Mouse (Mus musculus): ENCODE data around the gene Afap1. TPM values are rescaled to one million over a fixed set of nuclear protein-coding genes. Genes with fewer than 3 reads are reported as not detected.

Gene Afap1
- total and polyA plus RNA-seq, 3 experiments: 0.16 TPM; not detected in 2

DNA sequence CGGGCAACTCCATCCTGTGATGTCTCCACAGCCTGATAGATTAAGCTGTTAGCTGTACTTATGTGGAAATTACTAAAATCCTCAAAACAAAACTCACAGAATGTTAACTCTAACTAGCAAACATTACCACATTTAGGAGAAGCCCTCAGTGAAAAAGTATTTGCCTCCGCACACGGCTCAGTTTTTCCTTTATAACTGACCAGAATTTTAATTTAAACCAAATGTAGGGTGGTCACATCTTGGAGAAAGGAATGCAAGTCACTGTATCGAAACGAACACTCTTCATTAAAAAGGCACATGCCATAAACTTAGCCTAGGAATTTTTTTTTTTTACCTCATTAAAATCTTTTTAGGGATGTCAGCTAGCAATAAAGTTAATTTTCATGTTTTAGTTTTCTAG, 87.4 kb downstream of the Afap1 start:
- ATAC-seq (ENCODE audit: extremely low read depth, insufficient number of reproducible peaks, low FRiP score, poor library complexity, severe bottlenecking): no peak
- no peaks in the 10 kb centered on the region for H3K9me3 ChIP-seq (replicated peaks)

DNA sequence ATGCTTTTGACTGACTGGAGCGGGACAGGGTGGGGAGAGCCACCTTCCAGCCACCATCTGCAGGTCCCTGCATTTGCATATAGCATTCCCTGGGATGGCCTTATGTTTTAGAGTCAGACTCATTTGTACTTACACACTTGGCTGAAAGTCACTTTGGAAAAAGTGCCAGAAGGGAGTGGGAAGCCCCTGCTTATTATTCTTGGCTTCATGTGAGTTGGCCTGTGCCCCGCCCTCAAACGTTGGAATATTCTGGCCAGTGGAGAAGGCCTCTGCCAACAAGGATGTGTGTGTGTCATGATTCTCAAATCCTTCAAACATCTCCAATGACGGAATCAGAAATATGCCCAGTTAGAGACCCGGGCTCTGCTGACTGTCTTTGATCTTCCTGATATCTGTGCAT, 88.2 kb downstream of the Afap1 start:
- no peaks in the 10 kb centered on the region for H3K9me3 ChIP-seq (replicated peaks)
- no peak overlapping the region for H3K4me3 ChIP-seq (ENCODE audit: low read depth, low read length)
- no peaks in the 10 kb centered on the region for H3K4me1 ChIP-seq (ENCODE audit: insufficient read depth, low read depth, low read length)
- TF ChIP-seq POLR2AphosphoS5 (IDR thresholded peaks at IDR 0.05; ENCODE audit: insufficient replicate concordance, low read depth, low read length) (no peak), TAL1 (conservative IDR thresholded peaks at IDR 0.05; ENCODE audit: low read depth, low read length) (no peak), CTCF (IDR thresholded peaks at IDR 0.05; ENCODE audit: low read depth, low read length) (no peak), GATA2 (IDR thresholded peaks at IDR 0.05; ENCODE audit: borderline replicate concordance, low read depth, low read length) (no peak), GATA1 (IDR thresholded peaks at IDR 0.05; ENCODE audit: borderline replicate concordance, low read length) (no peak)
- no peak for DNase-seq (ENCODE audit: low spot score)
- no peaks in the 10 kb centered on the region for H3K36me3 ChIP-seq (replicated peaks)
- no peaks in the 10 kb centered on the region for H3K27me3 ChIP-seq (ENCODE audit: insufficient read depth, low read length)
- no peak for ATAC-seq (ENCODE audit: extremely low read depth, insufficient number of reproducible peaks, low FRiP score, poor library complexity, severe bottlenecking)

More for the DNA sequence above, 87.4 kb downstream of the Afap1 start:
- DNase-seq (ENCODE audit: low spot score): no peak
- no peak for TF ChIP-seq CTCF (IDR thresholded peaks at IDR 0.05; ENCODE audit: low read depth, low read length)
- no peak for TF ChIP-seq GATA1 (IDR thresholded peaks at IDR 0.05; ENCODE audit: borderline replicate concordance, low read length)
- no peak for TF ChIP-seq GATA2 (IDR thresholded peaks at IDR 0.05; ENCODE audit: borderline replicate concordance, low read depth, low read length)
- no peak for TF ChIP-seq TAL1 (conservative IDR thresholded peaks at IDR 0.05; ENCODE audit: low read depth, low read length)
- no peak for TF ChIP-seq POLR2AphosphoS5 (IDR thresholded peaks at IDR 0.05; ENCODE audit: insufficient replicate concordance, low read depth, low read length)
- Histone ChIP-seq H3K4me1 (ENCODE audit: insufficient read depth, low read depth, low read length) (no peaks in the 10 kb centered on the region), H3K4me3 (ENCODE audit: low read depth, low read length) (no peak overlapping the region), H3K36me3 (replicated peaks) (no peaks in the 10 kb centered on the region), H3K27me3 (ENCODE audit: insufficient read depth, low read length) (no peaks in the 10 kb centered on the region)

GRCm38 (mm10) chr5:35981976-35982375, 88.9 kb downstream of the Afap1 start:
- peak; percentile 21 for DNase-seq (ENCODE audit: low spot score)
- no peak for TF ChIP-seq TAL1 (conservative IDR thresholded peaks at IDR 0.05; ENCODE audit: low read depth, low read length)
- TF ChIP-seq CTCF (IDR thresholded peaks at IDR 0.05; ENCODE audit: low read depth, low read length): peak; percentile 49
- H3K36me3 ChIP-seq (replicated peaks): no peaks in the 10 kb centered on the region
- no peaks in the 10 kb centered on the region for H3K9me3 ChIP-seq (replicated peaks)
- H3K27me3 ChIP-seq (ENCODE audit: insufficient read depth, low read length): no peaks in the 10 kb centered on the region
- H3K4me1 ChIP-seq (ENCODE audit: insufficient read depth, low read depth, low read length): no peaks in the 10 kb centered on the region
- H3K4me3 ChIP-seq (ENCODE audit: low read depth, low read length): no peak overlapping the region
- ATAC-seq (ENCODE audit: extremely low read depth, insufficient number of reproducible peaks, low FRiP score, poor library complexity, severe bottlenecking): no peak

GRCm38 (mm10) chr5:35985611-35986010, 92.5 kb downstream of the Afap1 start:
- TF ChIP-seq GATA1 (IDR thresholded peaks at IDR 0.05; ENCODE audit: borderline replicate concordance, low read length): no peak
- TF ChIP-seq TAL1 (conservative IDR thresholded peaks at IDR 0.05; ENCODE audit: low read depth, low read length): no peak
- TF ChIP-seq CTCF (IDR thresholded peaks at IDR 0.05; ENCODE audit: low read depth, low read length): no peak
- no peak for TF ChIP-seq GATA2 (IDR thresholded peaks at IDR 0.05; ENCODE audit: borderline replicate concordance, low read depth, low read length)
- no peak for TF ChIP-seq POLR2AphosphoS5 (IDR thresholded peaks at IDR 0.05; ENCODE audit: insufficient replicate concordance, low read depth, low read length)
- DNase-seq (ENCODE audit: low spot score): no peak
- no peaks in the 10 kb centered on the region for H3K4me1 ChIP-seq (ENCODE audit: insufficient read depth, low read depth, low read length)
- peaks cover 5% of the 10 kb centered on the region; the same call in 1 of the 2 replicates for H3K27me3 ChIP-seq (ENCODE audit: insufficient read depth, low read length)
- no peak overlapping the region for H3K4me3 ChIP-seq (ENCODE audit: low read depth, low read length)
- no peaks in the 10 kb centered on the region for H3K36me3 ChIP-seq (replicated peaks)
- no peaks in the 10 kb centered on the region for H3K9me3 ChIP-seq (replicated peaks)
- no peak for ATAC-seq (ENCODE audit: extremely low read depth, insufficient number of reproducible peaks, low FRiP score, poor library complexity, severe bottlenecking)

DNA sequence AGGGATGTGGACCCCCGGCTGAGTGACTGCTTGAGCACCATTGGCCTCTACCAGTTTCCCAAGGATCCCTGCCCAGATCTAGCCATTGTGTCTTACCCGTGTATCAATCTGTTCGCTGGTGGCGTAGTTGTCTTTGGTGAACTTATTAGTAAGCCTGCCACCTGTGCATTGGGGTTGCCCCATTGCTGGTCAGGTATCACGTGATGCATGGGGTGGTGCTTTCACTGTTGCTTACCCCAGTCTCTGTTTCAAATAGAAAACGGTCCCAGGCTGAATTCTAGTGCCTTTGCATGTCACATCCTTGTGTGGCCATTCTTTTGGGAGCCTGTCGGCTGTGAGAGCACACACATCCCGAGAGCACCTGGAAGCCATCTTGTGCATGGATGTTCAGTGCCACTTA, 95.0 kb downstream of the Afap1 start:
- ATAC-seq (ENCODE audit: extremely low read depth, insufficient number of reproducible peaks, low FRiP score, poor library complexity, severe bottlenecking) (no peak), DNase-seq (ENCODE audit: low spot score) (no peak)
- H3K36me3 ChIP-seq (replicated peaks): no peaks in the 10 kb centered on the region
- H3K9me3 ChIP-seq (replicated peaks): no peaks in the 10 kb centered on the region
- peaks cover 5% of the 10 kb centered on the region; the same call in 1 of the 2 replicates for H3K27me3 ChIP-seq (ENCODE audit: insufficient read depth, low read length)
- no peaks in the 10 kb centered on the region for H3K4me1 ChIP-seq (ENCODE audit: insufficient read depth, low read depth, low read length)
- TF ChIP-seq POLR2AphosphoS5 (IDR thresholded peaks at IDR 0.05; ENCODE audit: insufficient replicate concordance, low read depth, low read length) (no peak), TAL1 (conservative IDR thresholded peaks at IDR 0.05; ENCODE audit: low read depth, low read length) (no peak), GATA1 (IDR thresholded peaks at IDR 0.05; ENCODE audit: borderline replicate concordance, low read length) (no peak), CTCF (IDR thresholded peaks at IDR 0.05; ENCODE audit: low read depth, low read length) (no peak), GATA2 (IDR thresholded peaks at IDR 0.05; ENCODE audit: borderline replicate concordance, low read depth, low read length) (no peak)
- no peak overlapping the region for H3K4me3 ChIP-seq (ENCODE audit: low read depth, low read length)

GRCm38 (mm10) chr5:35989506-35989905, 96.4 kb downstream of the Afap1 start:
- no peaks in the 10 kb centered on the region for H3K9me3 ChIP-seq (replicated peaks)
- no peaks in the 10 kb centered on the region for H3K36me3 ChIP-seq (replicated peaks)
- H3K4me3 ChIP-seq (ENCODE audit: low read depth, low read length): no peak overlapping the region
- DNase-seq (ENCODE audit: low spot score) (no peak), ATAC-seq (ENCODE audit: extremely low read depth, insufficient number of reproducible peaks, low FRiP score, poor library complexity, severe bottlenecking) (no peak)
- no peaks in the 10 kb centered on the region for H3K4me1 ChIP-seq (ENCODE audit: insufficient read depth, low read depth, low read length)
- no peak for TF ChIP-seq POLR2AphosphoS5 (IDR thresholded peaks at IDR 0.05; ENCODE audit: insufficient replicate concordance, low read depth, low read length)
- TF ChIP-seq CTCF (IDR thresholded peaks at IDR 0.05; ENCODE audit: low read depth, low read length): no peak
- no peak for TF ChIP-seq GATA2 (IDR thresholded peaks at IDR 0.05; ENCODE audit: borderline replicate concordance, low read depth, low read length)
- no peak for TF ChIP-seq TAL1 (conservative IDR thresholded peaks at IDR 0.05; ENCODE audit: low read depth, low read length)
- TF ChIP-seq GATA1 (IDR thresholded peaks at IDR 0.05; ENCODE audit: borderline replicate concordance, low read length): no peak
- peaks cover 7% of the 10 kb centered on the region; the same call in 1 of the 2 replicates for H3K27me3 ChIP-seq (ENCODE audit: insufficient read depth, low read length)
